Mouse (Mus musculus): ENCODE results near the gene Olfr560. TPM values are rescaled to one million over a fixed set of nuclear protein-coding genes. Genes with fewer than 3 reads are reported as not detected.

Olfr560 gene
- polyA plus RNA-seq (2015; fragmentation: Nextera tagmentation; extraction: Ambion mirVana): not detected in 2 replicates

GRCm38 (mm10) chr7:102759266-102759665 lies at the start of gene Olfr560, which contains the start of gene Olfr78:
Olfr560 (minus strand) TSS chr7:102759366.
Olfr78 (minus strand) TSS chr7:102759471.
- Histone ChIP-seq H3K4me1 (replicated peaks; ENCODE audit: control insufficient read depth, insufficient read depth, low read length) (no peaks in the 10 kb centered on the region), H3K9me3 (ENCODE audit: control insufficient read depth, low read length) (no peaks in the 10 kb centered on the region), H3K27ac (ENCODE audit: low read length) (no peak within 1 kb of the TSS), H3K9ac (replicated peaks; ENCODE audit: low read depth, low read length) (no peak within 1 kb of the TSS), H3K4me3 (replicated peaks; ENCODE audit: low read length) (no peak within 1 kb of the TSS), H3K27me3 (replicated peaks; ENCODE audit: control insufficient read depth, insufficient read depth, low read length) (no peaks in the 10 kb centered on the region), H3K36me3 (ENCODE audit: control insufficient read depth, insufficient read depth) (no peaks in the 10 kb centered on the region), H3K4me2 (ENCODE audit: low read length) (no peak within 1 kb of the TSS)
- 70% methylated on average over 4 of the region's 4 CpGs for WGBS
- ATAC-seq: no peak

GRCm38 (mm10) chr7:102803180-102803579 lies 44.0 kb upstream of the Olfr560 start, which contains the start of gene Olfr564:
Olfr564 (plus strand) TSS chr7:102803480.
- H3K36me3 ChIP-seq (ENCODE audit: control insufficient read depth, insufficient read depth): no peaks in the 10 kb centered on the region
- no peaks in the 10 kb centered on the region for H3K9me3 ChIP-seq (ENCODE audit: control insufficient read depth, low read length)
- H3K27ac ChIP-seq (ENCODE audit: low read length): no peak within 1 kb of the TSS
- H3K4me3 ChIP-seq (replicated peaks; ENCODE audit: low read length): no peak within 1 kb of the TSS
- ATAC-seq: no peak
- no peaks in the 10 kb centered on the region for H3K4me1 ChIP-seq (replicated peaks; ENCODE audit: control insufficient read depth, insufficient read depth, low read length)
- no peak within 1 kb of the TSS for H3K9ac ChIP-seq (replicated peaks; ENCODE audit: low read depth, low read length)
- H3K27me3 ChIP-seq (replicated peaks; ENCODE audit: control insufficient read depth, insufficient read depth, low read length): no peaks in the 10 kb centered on the region
- H3K4me2 ChIP-seq (ENCODE audit: low read length): no peak within 1 kb of the TSS

- Histone ChIP-seq H3K4me3 (replicated peaks; ENCODE audit: low read length) (no peak within 1 kb of the TSS), H3K27ac (ENCODE audit: low read length) (no peak within 1 kb of the TSS), H3K9me3 (ENCODE audit: control insufficient read depth, low read length) (no peaks in the 10 kb centered on the region), H3K27me3 (replicated peaks; ENCODE audit: control insufficient read depth, insufficient read depth, low read length) (no peaks in the 10 kb centered on the region), H3K4me1 (replicated peaks; ENCODE audit: control insufficient read depth, insufficient read depth, low read length) (no peaks in the 10 kb centered on the region), H3K36me3 (ENCODE audit: control insufficient read depth, insufficient read depth) (no peaks in the 10 kb centered on the region), H3K4me2 (ENCODE audit: low read length) (no peak within 1 kb of the TSS), H3K9ac (replicated peaks; ENCODE audit: low read depth, low read length) (no peak within 1 kb of the TSS)
- WGBS: 84% methylated on average over 2 of the region's 2 CpGs
- no peak for ATAC-seq
Measured at GRCm38 (mm10) chr7:102770921-102771320, 11.8 kb upstream of the Olfr560 start, which contains the start of gene Olfr561. Olfr561 (plus strand) TSS chr7:102771221.

- no peaks in the 10 kb centered on the region for H3K4me1 ChIP-seq (replicated peaks; ENCODE audit: control insufficient read depth, insufficient read depth, low read length)
- H3K4me3 ChIP-seq (replicated peaks; ENCODE audit: low read length): no peak overlapping the region
- no peak overlapping the region for H3K27ac ChIP-seq (ENCODE audit: low read length)
- no peak overlapping the region for H3K9ac ChIP-seq (replicated peaks; ENCODE audit: low read depth, low read length)
- H3K9me3 ChIP-seq (ENCODE audit: control insufficient read depth, low read length): no peaks in the 10 kb centered on the region
- 21% methylated on average over 1 of the region's 1 CpGs for WGBS
- no peaks in the 10 kb centered on the region for H3K27me3 ChIP-seq (replicated peaks; ENCODE audit: control insufficient read depth, insufficient read depth, low read length)
- H3K36me3 ChIP-seq (ENCODE audit: control insufficient read depth, insufficient read depth): no peaks in the 10 kb centered on the region
- ATAC-seq: no peak
- H3K4me2 ChIP-seq (ENCODE audit: low read length): no peak overlapping the region
Measured at GRCm38 (mm10) chr7:102752086-102752485, 7.1 kb downstream of the Olfr560 start.

- H3K9me3 ChIP-seq (ENCODE audit: control insufficient read depth, low read length): no peaks in the 10 kb centered on the region
- WGBS: 78% methylated on average over 2 of the region's 2 CpGs
- H3K9ac ChIP-seq (replicated peaks; ENCODE audit: low read depth, low read length): no peak overlapping the region
- H3K36me3 ChIP-seq (ENCODE audit: control insufficient read depth, insufficient read depth): no peaks in the 10 kb centered on the region
- no peak overlapping the region for H3K4me2 ChIP-seq (ENCODE audit: low read length)
- H3K27me3 ChIP-seq (replicated peaks; ENCODE audit: control insufficient read depth, insufficient read depth, low read length): no peaks in the 10 kb centered on the region
- no peak overlapping the region for H3K4me3 ChIP-seq (replicated peaks; ENCODE audit: low read length)
- no peak for ATAC-seq
- H3K4me1 ChIP-seq (replicated peaks; ENCODE audit: control insufficient read depth, insufficient read depth, low read length): no peaks in the 10 kb centered on the region
- no peak overlapping the region for H3K27ac ChIP-seq (ENCODE audit: low read length)
Measured at GRCm38 (mm10) chr7:102737705-102738104, 21.5 kb downstream of the Olfr560 start.

- Histone ChIP-seq H3K36me3 (ENCODE audit: control insufficient read depth, insufficient read depth) (no peaks in the 10 kb centered on the region), H3K9ac (replicated peaks; ENCODE audit: low read depth, low read length) (no peak overlapping the region), H3K27me3 (replicated peaks; ENCODE audit: control insufficient read depth, insufficient read depth, low read length) (no peaks in the 10 kb centered on the region), H3K27ac (ENCODE audit: low read length) (no peak overlapping the region), H3K4me2 (ENCODE audit: low read length) (no peak overlapping the region), H3K9me3 (ENCODE audit: control insufficient read depth, low read length) (no peaks in the 10 kb centered on the region), H3K4me3 (replicated peaks; ENCODE audit: low read length) (no peak overlapping the region), H3K4me1 (replicated peaks; ENCODE audit: control insufficient read depth, insufficient read depth, low read length) (no peaks in the 10 kb centered on the region)
- no peak for ATAC-seq
- WGBS: 100% methylated on average over 1 of the region's 1 CpGs
Measured at GRCm38 (mm10) chr7:102733793-102734192, 25.4 kb downstream of the Olfr560 start.

GRCm38 (mm10) chr7:102727391-102727790 lies 31.8 kb downstream of the Olfr560 start, which contains the start of gene Olfr559:
Olfr559 (minus strand) TSS chr7:102727491.
- no peak for ATAC-seq
- Histone ChIP-seq H3K36me3 (ENCODE audit: control insufficient read depth, insufficient read depth) (no peaks in the 10 kb centered on the region), H3K9me3 (ENCODE audit: control insufficient read depth, low read length) (no peaks in the 10 kb centered on the region), H3K9ac (replicated peaks; ENCODE audit: low read depth, low read length) (no peak within 1 kb of the TSS), H3K4me2 (ENCODE audit: low read length) (no peak within 1 kb of the TSS), H3K4me3 (replicated peaks; ENCODE audit: low read length) (no peak within 1 kb of the TSS), H3K4me1 (replicated peaks; ENCODE audit: control insufficient read depth, insufficient read depth, low read length) (no peaks in the 10 kb centered on the region), H3K27ac (ENCODE audit: low read length) (no peak within 1 kb of the TSS), H3K27me3 (replicated peaks; ENCODE audit: control insufficient read depth, insufficient read depth, low read length) (no peaks in the 10 kb centered on the region)

GRCm38 (mm10) chr7:102718970-102719369 lies 40.2 kb downstream of the Olfr560 start, which contains the start of gene Olfr33:
Olfr33 (minus strand) TSS chr7:102719070.
- H3K27me3 ChIP-seq (replicated peaks; ENCODE audit: control insufficient read depth, insufficient read depth, low read length): no peaks in the 10 kb centered on the region
- H3K9me3 ChIP-seq (ENCODE audit: control insufficient read depth, low read length): no peaks in the 10 kb centered on the region
- ATAC-seq: no peak
- no peak within 1 kb of the TSS for H3K4me3 ChIP-seq (replicated peaks; ENCODE audit: low read length)
- H3K4me2 ChIP-seq (ENCODE audit: low read length): no peak within 1 kb of the TSS
- H3K4me1 ChIP-seq (replicated peaks; ENCODE audit: control insufficient read depth, insufficient read depth, low read length): no peaks in the 10 kb centered on the region
- no peak within 1 kb of the TSS for H3K9ac ChIP-seq (replicated peaks; ENCODE audit: low read depth, low read length)
- no peaks in the 10 kb centered on the region for H3K36me3 ChIP-seq (ENCODE audit: control insufficient read depth, insufficient read depth)
- no peak within 1 kb of the TSS for H3K27ac ChIP-seq (ENCODE audit: low read length)
- 42% methylated on average over 1 of the region's 1 CpGs for WGBS

GRCm38 (mm10) chr7:102701915-102702314 lies 57.3 kb downstream of the Olfr560 start, which contains the start of gene Olfr558:
Olfr558 (plus strand) TSS chr7:102702215.
- Histone ChIP-seq H3K4me3 (replicated peaks; ENCODE audit: low read length) (no peak within 1 kb of the TSS), H3K27me3 (replicated peaks; ENCODE audit: control insufficient read depth, insufficient read depth, low read length) (no peaks in the 10 kb centered on the region), H3K4me1 (replicated peaks; ENCODE audit: control insufficient read depth, insufficient read depth, low read length) (no peaks in the 10 kb centered on the region), H3K4me2 (ENCODE audit: low read length) (no peak within 1 kb of the TSS), H3K36me3 (ENCODE audit: control insufficient read depth, insufficient read depth) (no peaks in the 10 kb centered on the region), H3K9me3 (ENCODE audit: control insufficient read depth, low read length) (no peaks in the 10 kb centered on the region), H3K27ac (ENCODE audit: low read length) (no peak within 1 kb of the TSS), H3K9ac (replicated peaks; ENCODE audit: low read depth, low read length) (no peak within 1 kb of the TSS)
- ATAC-seq: no peak

Data from forebrain, embryonic 16.5 days (tissue).